Mouse (Mus musculus): Measurements from ENCODE around the gene Tmeff2.

Gene Tmeff2

GRCm38 (mm10) chr1:50981151-50981828 is 80.8 kb downstream of the Tmeff2 start:
- no peak for DNase-seq

DNA sequence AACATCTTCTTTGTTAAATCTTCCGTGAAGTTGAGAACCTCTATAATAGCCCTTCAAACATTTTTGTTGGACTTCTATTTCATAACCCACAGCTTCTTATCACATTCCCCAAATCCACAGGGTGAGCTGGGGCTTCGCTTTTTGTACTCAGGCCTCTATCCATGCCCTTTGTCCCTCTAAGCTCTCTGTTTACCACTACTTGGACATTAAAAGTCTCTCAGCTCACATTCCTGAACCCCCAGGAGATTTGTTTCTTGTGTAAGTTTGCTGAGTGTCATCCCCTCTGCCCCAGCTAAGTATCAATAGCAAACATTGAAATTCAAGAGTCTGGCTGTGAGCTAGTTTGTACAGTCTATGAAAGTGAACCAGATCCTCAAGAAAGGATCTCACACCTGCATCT is 90.2 kb downstream of the Tmeff2 start:
- DNase-seq, result no peak

GRCm38 (mm10) chr1:50994505-50994904 is 94.1 kb downstream of the Tmeff2 start:
- DNase-seq, result no peak

DNA sequence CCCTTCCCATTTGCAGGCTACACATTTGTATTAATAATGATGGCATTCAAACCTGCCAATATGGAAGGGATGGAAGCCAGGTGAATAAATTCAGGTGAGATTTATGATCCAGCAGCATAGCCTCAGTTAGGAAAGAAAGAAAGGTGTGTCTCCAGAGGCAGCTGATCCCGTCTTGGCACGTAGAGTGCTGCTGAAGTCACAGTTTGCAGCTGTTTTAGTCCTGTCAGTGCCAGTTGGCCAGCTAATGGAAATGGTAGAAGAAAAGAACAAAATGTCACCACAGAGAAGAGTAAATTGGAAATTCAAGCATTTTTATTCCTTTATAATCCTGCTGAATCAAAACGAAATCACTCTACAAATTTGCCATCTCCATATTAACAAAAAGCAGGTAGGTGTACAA is 99.3 kb downstream of the Tmeff2 start:
- DNase-seq, result no peak

- DNase-seq, result no peak
Observed at GRCm38 (mm10) chr1:51008344-51008743, 107.9 kb downstream of the Tmeff2 start.

GRCm38 (mm10) chr1:51040249-51040648 is 139.8 kb downstream of the Tmeff2 start:
- no peak for DNase-seq

DNA sequence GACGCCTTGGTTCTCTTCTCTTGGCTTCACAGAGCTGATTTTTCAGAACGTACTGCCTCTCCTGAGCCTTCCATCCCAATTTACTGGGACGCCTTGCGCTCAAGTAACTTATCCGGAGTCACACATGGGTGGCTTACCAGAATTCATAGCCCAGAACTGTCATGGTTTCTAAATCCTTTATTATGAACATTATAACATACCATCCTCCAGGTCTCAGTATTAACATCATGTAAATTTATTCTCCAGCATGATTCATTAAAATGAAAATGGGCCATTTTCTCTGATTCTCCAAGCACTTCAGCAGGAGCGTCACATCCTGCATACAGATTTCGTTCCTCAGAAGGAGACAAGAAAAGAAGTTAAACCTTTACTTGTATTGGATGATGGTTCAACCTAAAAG is 144.4 kb downstream of the Tmeff2 start:
- no peak for DNase-seq

DNA sequence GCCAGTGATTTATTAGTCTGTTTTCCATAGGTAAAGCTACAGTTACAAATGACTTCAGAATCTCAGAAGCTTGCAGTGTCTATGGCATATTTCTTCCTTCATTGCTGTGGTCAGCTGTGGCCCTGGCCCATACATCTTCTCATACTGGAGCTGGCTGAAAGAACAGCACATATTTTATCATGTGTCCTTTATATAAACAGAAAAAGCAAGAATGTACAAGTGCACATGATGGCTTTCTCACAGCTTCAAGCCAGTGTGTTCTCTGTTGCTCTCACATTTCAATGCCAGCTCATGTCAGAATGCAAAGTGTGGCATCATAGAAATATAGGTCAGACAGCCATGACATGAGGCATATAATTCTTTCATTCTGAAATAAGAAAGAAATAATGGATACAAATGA is 164.1 kb downstream of the Tmeff2 start:
- DNase-seq, result no peak

DNA sequence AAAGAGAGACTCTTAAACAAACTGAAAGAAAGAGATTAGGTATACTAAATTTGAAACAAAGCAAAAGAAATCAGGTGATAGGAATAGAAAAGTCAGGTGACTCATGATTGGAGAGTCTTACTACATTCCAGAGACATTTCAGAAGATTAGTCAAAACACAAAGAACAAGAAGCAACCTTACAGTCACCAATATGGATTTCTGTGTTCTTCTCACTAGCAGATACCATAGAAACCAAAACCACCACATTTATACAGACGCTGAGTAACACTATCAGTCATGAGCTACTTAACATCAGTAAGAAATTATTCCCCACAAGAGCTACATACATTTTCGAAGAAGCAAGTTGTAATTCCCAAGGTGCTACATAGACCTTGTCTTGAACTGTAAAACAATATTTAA is 165.2 kb downstream of the Tmeff2 start:
- no peak for DNase-seq

DNA sequence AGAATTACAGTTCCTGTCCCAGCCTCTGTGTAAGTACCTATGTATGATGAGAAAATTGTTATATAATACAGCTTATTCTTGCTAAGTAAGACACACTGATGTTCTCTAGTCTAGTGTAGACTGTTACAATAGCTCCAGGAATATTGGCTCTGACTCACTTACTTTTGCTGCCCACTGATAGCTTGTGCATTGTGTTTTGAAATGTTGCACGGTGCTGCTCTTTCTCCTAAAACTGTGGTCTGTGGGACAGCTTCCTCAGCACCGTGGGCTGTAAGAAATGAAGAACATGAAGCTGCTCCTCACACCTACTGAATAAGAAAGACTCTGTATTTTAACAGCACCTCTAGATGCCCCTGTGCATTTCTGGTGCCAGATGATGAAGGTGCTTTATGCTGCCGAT is 168.4 kb downstream of the Tmeff2 start:
- no peak for DNase-seq

- no peak for DNase-seq
Observed at GRCm38 (mm10) chr1:51069288-51069687, 168.8 kb downstream of the Tmeff2 start.

DNA sequence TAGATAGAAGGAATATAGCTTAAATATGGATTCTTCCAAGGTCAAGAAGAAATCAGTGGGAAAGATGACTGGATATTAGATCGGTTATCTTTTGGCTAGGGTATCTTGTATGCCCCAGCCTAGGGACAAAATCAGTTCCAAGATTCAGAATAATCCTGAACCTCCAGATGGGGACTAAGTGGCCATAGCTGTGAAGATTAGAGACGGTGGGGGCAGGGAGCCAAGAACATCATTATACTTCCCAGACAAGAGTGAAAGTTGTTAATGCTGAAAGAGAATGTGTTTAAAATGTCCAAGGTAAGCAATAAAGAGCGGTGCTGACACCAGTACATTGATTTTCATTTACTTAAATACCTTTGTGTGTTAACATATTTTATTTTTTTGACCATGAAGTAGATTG is 173.6 kb downstream of the Tmeff2 start:
- DNase-seq, result no peak

- no peak for DNase-seq
Observed at GRCm38 (mm10) chr1:51075785-51076771, 175.6 kb downstream of the Tmeff2 start.

GRCm38 (mm10) chr1:51088921-51089320 is 188.5 kb downstream of the Tmeff2 start:
- DNase-seq, result no peak

DNA sequence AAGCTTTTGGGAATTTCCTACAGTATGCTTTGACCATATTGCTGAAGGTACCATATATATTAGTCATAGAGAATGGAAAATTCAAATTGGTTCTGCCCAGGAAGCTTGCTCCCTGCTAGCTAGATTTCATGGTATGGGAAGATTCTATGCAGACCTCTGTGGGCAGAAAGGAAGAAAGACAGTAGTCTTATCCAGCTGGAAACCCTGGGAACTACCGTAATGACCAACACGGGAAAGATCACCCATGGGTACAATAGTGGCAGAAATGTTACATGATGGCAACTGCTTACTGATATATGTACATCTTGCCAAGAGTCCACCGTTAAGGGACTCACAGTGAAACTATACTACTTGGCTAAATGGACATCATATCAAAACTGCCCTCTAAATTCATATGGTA is 189.4 kb downstream of the Tmeff2 start:
- DNase-seq, result no peak

GRCm38 (mm10) chr1:51090212-51090761 is 189.8 kb downstream of the Tmeff2 start:
- DNase-seq, result no peak

GRCm38 (mm10) chr1:51094713-51095112 is 194.3 kb downstream of the Tmeff2 start:
- no peak for DNase-seq

DNA sequence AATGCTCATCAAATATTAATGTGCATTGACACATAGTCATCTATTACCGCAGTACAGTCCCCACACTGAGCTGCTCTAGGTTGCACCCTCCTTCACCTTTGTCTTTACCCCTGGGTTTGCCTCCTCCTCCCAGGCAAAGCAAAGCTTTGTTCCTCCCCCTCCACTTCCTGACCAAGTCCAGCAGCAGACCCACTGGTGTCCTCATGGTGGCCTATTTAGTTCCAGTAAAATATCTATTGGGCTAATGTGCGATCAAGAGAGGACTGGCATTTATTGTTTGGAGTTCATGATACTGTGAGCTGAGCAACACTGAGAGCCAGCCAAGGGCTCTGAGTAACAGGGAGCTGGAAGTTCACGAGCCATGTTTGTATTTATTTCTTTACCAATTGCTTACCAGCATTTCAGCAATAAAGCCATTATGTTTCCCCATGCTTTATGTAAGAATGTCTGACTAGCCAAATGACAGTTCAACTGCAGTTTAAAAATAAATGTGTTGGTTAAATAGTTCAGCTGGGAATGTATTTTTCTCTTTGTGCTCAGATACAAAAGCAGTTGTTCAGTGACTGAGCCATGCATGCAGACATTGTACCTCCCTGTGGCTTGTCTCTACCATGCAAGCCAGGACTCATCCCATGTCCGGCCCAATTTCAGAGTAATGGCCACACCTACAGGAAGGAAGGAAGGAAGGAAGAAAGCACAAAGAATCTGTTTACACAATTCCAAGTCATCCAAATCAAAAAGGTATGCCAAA is 196.6 kb downstream of the Tmeff2 start:
- DNase-seq, result no peak

DNA sequence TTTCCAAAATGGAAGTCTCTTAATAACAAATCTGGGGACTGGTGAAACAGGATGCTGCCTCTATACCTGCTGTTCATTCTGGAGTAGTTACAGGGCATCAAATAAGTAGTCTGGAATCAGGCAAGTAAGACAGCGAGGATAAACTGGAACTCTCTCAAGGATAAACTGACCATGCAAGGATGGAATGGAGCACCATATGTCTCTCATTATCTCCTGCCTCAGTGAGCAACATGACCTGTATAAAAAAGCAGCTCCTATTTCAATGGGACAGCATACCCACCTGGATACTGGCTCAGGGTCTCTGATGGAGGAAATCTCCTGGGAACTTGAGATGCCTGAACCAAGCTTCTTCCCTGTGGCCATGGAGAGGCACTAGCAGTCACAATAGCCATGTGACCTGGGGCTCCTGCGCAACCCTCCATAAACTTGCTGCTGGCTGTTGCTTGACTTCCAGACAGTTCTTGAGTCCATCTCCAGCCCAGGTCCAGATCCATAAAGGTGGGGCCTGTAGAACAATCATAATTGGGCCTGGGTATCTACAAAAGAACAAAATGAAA is 200.7 kb downstream of the Tmeff2 start:
- no peak for DNase-seq

DNA sequence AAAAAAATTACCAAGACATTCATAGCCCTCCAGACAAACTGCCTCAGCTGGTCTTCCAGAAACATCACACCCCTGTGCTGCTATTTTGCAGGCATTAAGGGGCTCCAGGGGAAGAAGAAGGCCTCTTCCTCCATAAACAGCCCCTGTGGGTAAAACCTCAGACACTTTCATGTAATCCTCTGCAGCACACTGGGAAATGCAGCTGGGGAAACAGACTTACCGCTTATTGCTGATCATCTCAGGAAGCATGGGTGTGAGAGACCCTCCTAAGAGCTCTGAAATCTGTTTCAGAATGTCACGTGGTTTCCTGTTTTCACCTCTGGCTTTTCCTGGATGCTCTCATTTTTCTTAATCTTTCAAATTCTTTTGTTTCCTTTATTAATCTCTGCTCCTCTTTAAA is 204.3 kb downstream of the Tmeff2 start:
- peak; percentile 52 for DNase-seq

GRCm38 (mm10) chr1:51106401-51106920 is 206.0 kb downstream of the Tmeff2 start:
- DNase-seq, result no peak

GRCm38 (mm10) chr1:51107299-51107698 is 206.9 kb downstream of the Tmeff2 start:
- no peak for DNase-seq

DNA sequence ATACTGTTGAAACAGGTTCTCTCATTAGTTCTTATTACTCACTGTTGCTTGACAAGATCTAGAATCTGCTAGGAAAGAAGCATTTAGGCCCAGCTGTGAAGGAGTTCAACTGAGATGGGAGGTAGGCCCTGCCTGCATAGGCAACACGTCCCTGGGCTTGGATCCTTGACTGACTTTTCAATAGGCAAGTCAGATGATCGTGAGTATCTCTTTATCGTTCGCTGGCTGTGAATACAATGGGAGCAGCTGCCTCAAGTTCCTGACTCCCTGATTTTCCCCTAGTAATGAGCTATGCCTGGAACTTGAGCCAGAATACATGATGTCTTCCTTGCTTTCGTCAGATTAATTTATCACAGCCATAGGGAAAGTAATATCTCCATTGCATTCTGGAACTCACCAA is 214.3 kb downstream of the Tmeff2 start:
- DNase-seq, result no peak
